Mouse (Mus musculus): ENCODE measurements at regions not wholly inside any gene's neighbourhood (a gene's known extent, or its start where the extent isn't known, plus 50 kb on each side); places are given as distances from the start of the nearest gene placed in this dataset.
A peak's percentile ranks its signal among the peaks of the same experiment; 100 is the strongest.
"Not testable (repeated sequence)": the region's sequence is repeated elsewhere in the genome, so short reads cannot be mapped to it uniquely, and the experiment has no call there.

DNA sequence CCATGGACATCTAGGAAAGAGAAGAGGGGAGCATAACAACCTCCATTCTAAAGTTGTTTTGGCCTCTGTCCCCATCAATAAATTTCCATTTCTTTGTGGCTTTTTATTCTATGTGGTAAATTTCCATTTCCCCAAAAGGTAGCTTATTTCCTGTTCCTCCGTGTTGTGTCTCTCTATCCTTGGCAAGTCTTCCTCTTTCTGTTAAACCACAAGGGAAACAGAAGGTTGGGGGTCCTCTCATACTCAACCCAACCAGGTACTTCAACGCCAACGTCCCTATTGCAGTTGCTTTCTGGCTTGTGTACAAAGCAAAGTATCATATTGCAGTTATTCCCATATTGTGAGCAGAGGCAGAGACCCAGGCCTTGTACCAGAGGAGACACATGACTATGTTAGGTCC, 434.7 kb upstream of the Pdcd1 start:
- no peak overlapping the region for H3K4me3 ChIP-seq (ENCODE audit: low read depth, low read length)
- ATAC-seq (replicated peaks; ENCODE audit: low FRiP score) (no peak), DNase-seq (ENCODE audit: low spot score) (no peak)
- H3K36me3 ChIP-seq (ENCODE audit: control insufficient read depth, insufficient read depth, low read length): no peaks in the 10 kb centered on the region
- H3K4me1 ChIP-seq (replicated peaks; ENCODE audit: control insufficient read depth, insufficient read depth, low read length): no peaks in the 10 kb centered on the region
- no peak overlapping the region for H3K4me2 ChIP-seq (ENCODE audit: low read depth, low read length, severe bottlenecking)
- H3K27me3 ChIP-seq (ENCODE audit: control insufficient read depth, insufficient read depth, low read length): no peaks in the 10 kb centered on the region
- no peak overlapping the region for H3K27ac ChIP-seq (ENCODE audit: low read depth, low read length)
- H3K9ac ChIP-seq (ENCODE audit: low read length): no peak overlapping the region
- H3K9me3 ChIP-seq (ENCODE audit: control insufficient read depth, low read length): no peaks in the 10 kb centered on the region
- 79% methylated on average over 3 of the region's 3 CpGs for WGBS

DNA sequence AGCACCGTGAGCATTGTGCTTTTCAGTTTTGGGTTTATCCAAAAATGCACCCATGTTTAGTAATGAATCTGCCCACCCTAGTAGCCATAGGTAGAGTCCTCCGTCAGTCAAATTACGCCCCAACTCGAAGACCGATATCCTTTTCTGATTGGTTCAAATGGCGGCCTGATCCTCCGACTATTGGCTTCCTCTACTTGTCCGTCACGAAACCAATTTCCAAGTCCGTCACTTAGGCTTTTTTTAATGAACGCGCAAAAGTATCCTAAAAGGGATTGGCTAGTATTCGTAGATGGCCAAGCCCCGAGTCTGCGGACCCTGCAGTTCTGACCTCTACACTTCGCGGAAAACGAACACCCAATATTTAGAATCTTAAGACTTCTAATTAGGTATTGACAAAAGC, 417.5 kb upstream of the Pdcd1 start:
- H3K27ac ChIP-seq (ENCODE audit: low read depth, low read length); H3K36me3 ChIP-seq (ENCODE audit: control insufficient read depth, insufficient read depth, low read length); H3K27me3 ChIP-seq (ENCODE audit: control insufficient read depth, insufficient read depth, low read length); H3K4me3 ChIP-seq (ENCODE audit: low read depth, low read length); H3K4me1 ChIP-seq (replicated peaks; ENCODE audit: control insufficient read depth, insufficient read depth, low read length); H3K4me2 ChIP-seq (ENCODE audit: low read depth, low read length, severe bottlenecking); H3K9me3 ChIP-seq (ENCODE audit: control insufficient read depth, low read length); DNase-seq (ENCODE audit: low spot score); H3K9ac ChIP-seq (ENCODE audit: low read length): not testable (repeated sequence)
- WGBS: 97% methylated on average over 18 of the region's 18 CpGs
- peak; percentile 90 for ATAC-seq (replicated peaks; ENCODE audit: low FRiP score)

DNA sequence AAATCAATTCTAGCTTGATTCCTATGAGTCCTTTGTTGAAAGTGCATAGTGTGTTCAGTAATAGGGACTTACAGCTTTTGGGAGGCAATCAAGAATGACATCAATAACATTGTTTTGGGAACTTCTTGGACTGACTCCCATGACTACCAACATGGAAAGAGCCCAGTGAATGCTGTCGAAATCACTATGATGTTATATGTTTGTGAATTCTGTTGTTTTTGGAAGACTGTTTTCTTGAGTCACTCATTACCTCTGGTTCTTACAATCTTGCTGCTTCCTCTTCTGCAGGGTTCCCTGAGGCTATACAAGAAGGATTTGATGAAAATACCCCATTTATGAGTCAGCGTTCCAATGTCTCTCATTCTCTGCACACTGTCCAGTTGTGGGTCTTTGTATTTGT, 371.4 kb upstream of the Pdcd1 start:
- Histone ChIP-seq H3K9ac (ENCODE audit: low read length) (no peak overlapping the region), H3K4me3 (ENCODE audit: low read depth, low read length) (no peak overlapping the region), H3K9me3 (ENCODE audit: control insufficient read depth, low read length) (no peaks in the 10 kb centered on the region), H3K4me2 (ENCODE audit: low read depth, low read length, severe bottlenecking) (no peak overlapping the region), H3K36me3 (ENCODE audit: control insufficient read depth, insufficient read depth, low read length) (no peaks in the 10 kb centered on the region), H3K27ac (ENCODE audit: low read depth, low read length) (no peak overlapping the region), H3K27me3 (ENCODE audit: control insufficient read depth, insufficient read depth, low read length) (no peaks in the 10 kb centered on the region), H3K4me1 (replicated peaks; ENCODE audit: control insufficient read depth, insufficient read depth, low read length) (no peaks in the 10 kb centered on the region)
- 88% methylated on average over 2 of the region's 2 CpGs for WGBS
- ATAC-seq (replicated peaks; ENCODE audit: low FRiP score): no peak
- DNase-seq (ENCODE audit: low spot score): no peak

DNA sequence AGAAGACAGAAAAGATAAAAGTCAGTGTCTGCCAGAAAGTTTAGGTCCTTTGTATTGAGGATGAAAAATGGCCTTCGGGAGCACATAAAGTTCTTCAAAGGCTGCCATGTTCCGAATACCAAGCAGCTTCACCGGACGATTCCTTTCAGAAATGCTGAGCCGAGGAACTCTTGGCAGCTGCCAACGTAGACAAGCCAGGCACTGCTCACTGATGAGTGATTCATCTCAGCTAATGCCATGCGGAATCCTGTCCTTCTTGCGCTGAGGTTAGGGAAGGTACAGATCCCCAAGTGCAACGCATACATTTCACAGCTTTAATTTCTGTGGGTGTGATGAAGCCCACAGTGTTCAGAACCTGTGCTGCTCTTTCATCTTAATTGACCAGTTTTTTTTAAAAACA, 360.7 kb upstream of the Pdcd1 start:
- Histone ChIP-seq H3K27me3 (ENCODE audit: control insufficient read depth, insufficient read depth, low read length) (no peaks in the 10 kb centered on the region), H3K4me1 (replicated peaks; ENCODE audit: control insufficient read depth, insufficient read depth, low read length) (no peaks in the 10 kb centered on the region), H3K36me3 (ENCODE audit: control insufficient read depth, insufficient read depth, low read length) (no peaks in the 10 kb centered on the region), H3K27ac (ENCODE audit: low read depth, low read length) (no peak overlapping the region), H3K4me3 (ENCODE audit: low read depth, low read length) (no peak overlapping the region), H3K9me3 (ENCODE audit: control insufficient read depth, low read length) (no peaks in the 10 kb centered on the region), H3K4me2 (ENCODE audit: low read depth, low read length, severe bottlenecking) (no peak overlapping the region), H3K9ac (ENCODE audit: low read length) (no peak overlapping the region)
- DNase-seq (ENCODE audit: low spot score) (no peak), ATAC-seq (replicated peaks; ENCODE audit: low FRiP score) (peak; percentile 58; the same call in 1 of the 2 replicates)
- 74% methylated on average over 9 of the region's 9 CpGs for WGBS

DNA sequence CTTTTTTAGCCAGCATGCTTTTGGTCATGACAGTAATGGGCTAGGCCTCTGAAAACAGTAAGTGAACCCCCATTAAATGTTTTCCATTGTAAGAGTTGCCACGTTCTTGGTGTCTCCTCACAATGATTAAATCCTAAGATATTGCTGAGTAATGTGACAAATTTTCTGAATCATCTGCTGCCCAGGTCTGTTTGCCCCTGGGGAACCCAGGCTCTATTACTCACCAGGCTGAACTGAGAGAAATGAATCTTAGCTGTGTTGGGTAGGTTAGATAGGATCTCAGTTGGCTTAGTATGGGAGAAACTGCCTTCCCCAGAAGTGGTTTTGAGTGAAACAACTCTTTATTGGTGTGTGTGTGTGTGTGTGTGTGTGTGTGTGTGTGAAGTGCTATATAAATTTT, 314.3 kb upstream of the Pdcd1 start:
- H3K4me3 ChIP-seq (ENCODE audit: low read depth, low read length): no peak overlapping the region
- H3K27me3 ChIP-seq (ENCODE audit: control insufficient read depth, insufficient read depth, low read length): no peaks in the 10 kb centered on the region
- H3K9ac ChIP-seq (ENCODE audit: low read length): no peak overlapping the region
- no peak for DNase-seq (ENCODE audit: low spot score)
- no peak for ATAC-seq (replicated peaks; ENCODE audit: low FRiP score)
- 83% methylated on average over 1 of the region's 1 CpGs for WGBS
- H3K4me1 ChIP-seq (replicated peaks; ENCODE audit: control insufficient read depth, insufficient read depth, low read length): no peaks in the 10 kb centered on the region
- no peak overlapping the region for H3K4me2 ChIP-seq (ENCODE audit: low read depth, low read length, severe bottlenecking)
- no peaks in the 10 kb centered on the region for H3K9me3 ChIP-seq (ENCODE audit: control insufficient read depth, low read length)
- no peaks in the 10 kb centered on the region for H3K36me3 ChIP-seq (ENCODE audit: control insufficient read depth, insufficient read depth, low read length)
- H3K27ac ChIP-seq (ENCODE audit: low read depth, low read length): no peak overlapping the region

DNA sequence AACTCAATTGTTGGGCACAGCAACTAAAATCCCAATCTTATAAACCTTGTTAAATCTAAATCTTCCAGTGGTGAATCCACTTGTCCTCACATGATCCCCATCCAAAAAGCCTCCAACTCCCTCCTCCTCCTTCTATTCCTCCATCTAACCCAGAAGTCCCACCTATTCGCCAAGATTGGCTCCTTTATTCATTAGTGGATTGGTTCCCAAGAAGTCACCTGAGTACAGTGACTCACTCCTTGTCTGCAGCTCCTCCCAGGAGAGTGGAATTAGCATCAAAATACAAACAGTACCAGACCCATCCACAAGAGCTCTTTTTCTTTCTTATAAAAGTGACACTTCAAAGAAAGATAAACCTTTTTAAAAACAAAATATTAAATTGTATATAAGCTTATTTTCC, 304.6 kb upstream of the Pdcd1 start:
- H3K4me1 ChIP-seq (replicated peaks; ENCODE audit: control insufficient read depth, insufficient read depth, low read length): no peaks in the 10 kb centered on the region
- no peak for DNase-seq (ENCODE audit: low spot score)

DNA sequence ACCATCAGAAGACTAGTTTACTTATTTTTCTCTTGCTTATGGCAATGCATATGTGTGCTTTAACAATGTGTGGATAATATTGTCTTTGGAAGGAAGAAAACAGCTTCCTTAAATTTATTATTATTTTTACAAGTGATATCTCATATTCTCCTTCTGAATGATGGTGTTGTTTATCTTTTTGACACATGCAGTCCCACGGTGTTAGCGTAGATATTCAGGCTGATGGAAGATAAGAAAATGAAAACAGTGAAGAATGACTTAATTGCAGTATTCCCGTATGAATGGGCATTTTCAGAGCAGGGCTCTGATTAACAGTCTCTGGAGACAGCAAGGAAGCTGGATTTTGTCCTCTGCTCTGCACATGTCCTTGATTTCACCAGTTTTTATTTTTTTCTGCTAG, 303.5 kb upstream of the Pdcd1 start:
- Histone ChIP-seq H3K9me3 (ENCODE audit: control insufficient read depth, low read length) (no peaks in the 10 kb centered on the region), H3K4me2 (ENCODE audit: low read depth, low read length, severe bottlenecking) (no peak overlapping the region), H3K27ac (ENCODE audit: low read depth, low read length) (no peak overlapping the region), H3K9ac (ENCODE audit: low read length) (no peak overlapping the region), H3K36me3 (ENCODE audit: control insufficient read depth, insufficient read depth, low read length) (no peaks in the 10 kb centered on the region), H3K4me3 (ENCODE audit: low read depth, low read length) (no peak overlapping the region), H3K27me3 (ENCODE audit: control insufficient read depth, insufficient read depth, low read length) (no peaks in the 10 kb centered on the region), H3K4me1 (replicated peaks; ENCODE audit: control insufficient read depth, insufficient read depth, low read length) (no peaks in the 10 kb centered on the region)
- ATAC-seq (replicated peaks; ENCODE audit: low FRiP score) (no peak), DNase-seq (ENCODE audit: low spot score) (no peak)
- 80% methylated on average over 3 of the region's 3 CpGs for WGBS

More for the DNA sequence above, 304.6 kb upstream of the Pdcd1 start:
- no peak for ATAC-seq (replicated peaks; ENCODE audit: low FRiP score)
- Histone ChIP-seq H3K9me3 (ENCODE audit: control insufficient read depth, low read length) (no peaks in the 10 kb centered on the region), H3K4me2 (ENCODE audit: low read depth, low read length, severe bottlenecking) (no peak overlapping the region), H3K27ac (ENCODE audit: low read depth, low read length) (no peak overlapping the region), H3K36me3 (ENCODE audit: control insufficient read depth, insufficient read depth, low read length) (no peaks in the 10 kb centered on the region), H3K27me3 (ENCODE audit: control insufficient read depth, insufficient read depth, low read length) (no peaks in the 10 kb centered on the region), H3K4me3 (ENCODE audit: low read depth, low read length) (no peak overlapping the region), H3K9ac (ENCODE audit: low read length) (no peak overlapping the region)
- 74% methylated on average over 1 of the region's 1 CpGs for WGBS

DNA sequence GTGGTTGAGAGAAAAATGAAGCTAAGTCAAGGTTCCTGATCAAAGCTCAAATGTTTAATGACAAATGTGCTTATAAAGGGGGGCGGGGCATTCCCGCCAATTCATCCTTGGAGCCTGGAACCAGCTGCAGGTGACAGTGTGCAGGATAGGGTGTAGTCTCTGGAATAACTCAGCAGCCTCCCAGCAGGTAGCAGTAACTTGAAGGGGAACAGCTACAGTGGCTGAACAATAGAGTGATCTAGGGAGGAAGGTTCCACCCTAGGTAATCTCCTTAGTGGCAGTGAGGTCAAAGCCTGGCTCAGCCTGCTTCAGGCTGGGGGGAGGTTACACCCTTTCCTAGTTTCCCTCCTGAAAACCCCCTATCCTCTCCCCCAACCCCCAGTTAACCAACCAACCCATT, 290.2 kb upstream of the Pdcd1 start:
- Histone ChIP-seq H3K27me3 (ENCODE audit: control insufficient read depth, insufficient read depth, low read length) (no peaks in the 10 kb centered on the region), H3K36me3 (ENCODE audit: control insufficient read depth, insufficient read depth, low read length) (no peaks in the 10 kb centered on the region), H3K9ac (ENCODE audit: low read length) (no peak overlapping the region), H3K4me2 (ENCODE audit: low read depth, low read length, severe bottlenecking) (no peak overlapping the region), H3K27ac (ENCODE audit: low read depth, low read length) (no peak overlapping the region), H3K4me3 (ENCODE audit: low read depth, low read length) (no peak overlapping the region), H3K9me3 (ENCODE audit: control insufficient read depth, low read length) (no peaks in the 10 kb centered on the region), H3K4me1 (replicated peaks; ENCODE audit: control insufficient read depth, insufficient read depth, low read length) (no peaks in the 10 kb centered on the region)
- DNase-seq (ENCODE audit: low spot score) (no peak), ATAC-seq (replicated peaks; ENCODE audit: low FRiP score) (no peak)
- whole genome bisulfite sequencing: 90% methylated on average over 2 of the region's 2 CpGs

DNA sequence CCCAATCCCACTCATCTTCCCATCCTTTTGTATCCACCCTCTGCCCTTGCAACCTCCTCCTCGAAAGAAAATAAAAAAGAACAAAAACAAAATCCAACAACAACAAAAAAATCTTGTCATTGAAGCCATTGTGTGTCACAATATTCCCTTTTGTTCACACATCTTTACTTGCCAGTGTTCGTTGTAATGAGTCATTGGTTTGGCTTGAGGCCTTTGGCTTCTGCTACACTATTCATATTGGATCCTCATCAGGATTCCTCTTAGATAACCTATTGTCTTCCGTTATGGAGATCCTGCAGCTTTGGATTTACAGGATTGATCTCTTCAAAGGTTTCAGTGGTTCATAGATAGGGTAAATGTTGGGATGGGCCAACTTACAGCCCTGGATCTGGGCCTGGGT, 288.9 kb upstream of the Pdcd1 start:
- Histone ChIP-seq H3K27me3 (ENCODE audit: control insufficient read depth, insufficient read depth, low read length) (no peaks in the 10 kb centered on the region), H3K9ac (ENCODE audit: low read length) (no peak overlapping the region), H3K36me3 (ENCODE audit: control insufficient read depth, insufficient read depth, low read length) (no peaks in the 10 kb centered on the region), H3K27ac (ENCODE audit: low read depth, low read length) (no peak overlapping the region), H3K4me3 (ENCODE audit: low read depth, low read length) (no peak overlapping the region), H3K9me3 (ENCODE audit: control insufficient read depth, low read length) (no peaks in the 10 kb centered on the region), H3K4me1 (replicated peaks; ENCODE audit: control insufficient read depth, insufficient read depth, low read length) (no peaks in the 10 kb centered on the region), H3K4me2 (ENCODE audit: low read depth, low read length, severe bottlenecking) (no peak overlapping the region)
- 75% methylated on average over 3 of the region's 3 CpGs for WGBS
- DNase-seq (ENCODE audit: low spot score) (no peak), ATAC-seq (replicated peaks; ENCODE audit: low FRiP score) (no peak)
